Mouse (Mus musculus): ENCODE results near the gene Cd47. TPM values are rescaled to one million over a fixed set of nuclear protein-coding genes. Genes with fewer than 3 reads are reported as not detected.

Cd47 gene
- polyA plus RNA-seq, 1 experiment = 124 TPM

DNA sequence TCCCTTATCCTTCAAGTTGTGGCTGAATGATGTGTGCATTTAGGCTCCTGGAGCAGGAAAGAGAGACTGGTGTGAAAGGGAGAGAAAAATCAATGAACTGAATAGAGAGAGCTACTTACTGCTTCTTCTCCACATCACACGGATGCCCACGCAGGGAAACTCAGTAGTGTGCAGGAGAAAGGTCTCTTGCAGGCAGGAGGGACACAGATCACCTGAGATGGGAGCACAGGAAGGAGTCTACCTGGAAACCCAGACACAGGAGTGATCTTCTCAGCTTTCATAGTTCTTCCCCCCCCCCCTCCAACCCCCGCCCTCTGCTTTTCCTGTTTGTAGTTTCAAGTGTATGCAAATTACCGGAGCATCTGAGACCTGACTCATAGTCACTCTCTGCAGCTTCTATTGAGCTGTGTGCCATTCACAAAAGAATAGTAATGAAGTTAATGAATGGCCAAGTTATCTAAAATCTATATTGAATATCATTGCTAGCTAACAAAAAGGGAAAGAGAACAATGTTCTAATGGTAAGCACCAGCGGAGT lies 158.6 kb downstream of the Cd47 start:
- no peak for TF ChIP-seq POLR2A (IDR thresholded peaks at IDR 0.05; ENCODE audit: low read depth, low read length)
- TF ChIP-seq CTCF (IDR thresholded peaks at IDR 0.05; ENCODE audit: borderline replicate concordance, insufficient read depth, low read length) = no peak
- no peak overlapping the region for H3K4me3 ChIP-seq (ENCODE audit: insufficient read depth, low read length)
- no peak overlapping the region for H3K27ac ChIP-seq (ENCODE audit: insufficient read depth, low read length)
- H3K4me1 ChIP-seq (ENCODE audit: control insufficient read depth, insufficient read depth, low read length) = no peaks in the 10 kb centered on the region; the same call in 1 of the 2 replicates

DNA sequence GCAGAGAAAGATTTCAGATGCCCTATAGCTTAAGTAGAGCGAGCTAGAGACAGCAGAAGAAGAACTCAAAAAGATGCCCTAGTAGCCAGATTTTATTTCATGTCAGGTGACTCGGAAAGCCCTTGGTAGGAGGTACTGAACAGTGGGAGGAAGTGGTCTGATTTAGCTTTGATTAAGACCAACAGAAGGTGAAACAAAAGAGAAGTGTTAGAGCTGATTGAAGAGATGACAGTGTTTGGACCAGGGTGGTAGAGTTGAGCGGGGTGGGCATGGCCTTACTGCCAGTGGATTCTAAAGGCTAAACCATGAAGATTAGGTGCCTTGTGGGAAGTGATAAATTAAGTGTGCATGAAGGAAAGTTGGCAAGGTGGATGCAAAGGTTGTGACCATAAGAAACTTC lies 162.0 kb downstream of the Cd47 start:
- H3K4me1 ChIP-seq (ENCODE audit: control insufficient read depth, insufficient read depth, low read length) = no peaks in the 10 kb centered on the region; the same call in 1 of the 2 replicates
- H3K27ac ChIP-seq (ENCODE audit: insufficient read depth, low read length) = no peak overlapping the region
- H3K4me3 ChIP-seq (ENCODE audit: insufficient read depth, low read length) = no peak overlapping the region
- TF ChIP-seq CTCF (IDR thresholded peaks at IDR 0.05; ENCODE audit: borderline replicate concordance, insufficient read depth, low read length) (no peak), POLR2A (IDR thresholded peaks at IDR 0.05; ENCODE audit: low read depth, low read length) (no peak)

DNA sequence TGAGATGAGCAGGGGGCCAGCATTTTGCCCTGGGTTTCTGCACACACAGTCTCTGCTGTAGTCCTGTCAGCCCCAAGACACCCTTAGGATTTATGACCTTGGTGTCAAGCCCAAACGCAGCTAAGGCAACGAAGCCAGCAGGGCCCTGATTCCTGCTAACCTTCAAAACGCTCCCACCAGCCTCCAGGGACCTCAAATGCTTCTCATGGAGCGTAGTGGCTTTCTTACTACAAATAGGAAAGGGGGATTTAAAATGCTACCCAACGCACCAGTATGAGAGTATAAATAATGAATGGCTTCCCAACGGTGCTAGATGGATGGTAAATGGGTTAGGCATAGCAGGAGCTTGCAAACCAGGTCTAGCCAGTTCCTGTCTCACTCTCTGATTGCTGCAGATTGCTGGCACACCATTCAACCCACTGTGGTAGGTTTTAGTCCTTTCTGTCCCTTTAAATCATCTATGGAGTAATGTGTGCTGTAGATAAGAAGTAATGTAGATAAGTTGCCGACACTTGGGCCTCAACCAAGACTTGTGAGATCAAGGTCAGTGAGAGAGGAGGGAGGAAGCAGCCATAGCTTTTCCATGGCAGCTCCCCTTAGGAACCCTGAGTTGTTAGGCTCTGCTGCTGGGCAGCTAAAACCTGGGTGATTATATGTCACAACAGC lies 164.1 kb downstream of the Cd47 start:
- no peak overlapping the region for H3K4me3 ChIP-seq (ENCODE audit: insufficient read depth, low read length)
- no peak overlapping the region for H3K27ac ChIP-seq (ENCODE audit: insufficient read depth, low read length)
- H3K4me1 ChIP-seq (ENCODE audit: control insufficient read depth, insufficient read depth, low read length) = peaks cover 3% of the 10 kb centered on the region
- no peak for TF ChIP-seq POLR2A (IDR thresholded peaks at IDR 0.05; ENCODE audit: low read depth, low read length)
- TF ChIP-seq CTCF (IDR thresholded peaks at IDR 0.05; ENCODE audit: borderline replicate concordance, insufficient read depth, low read length) = no peak

Other genes starting within 250 kb of the Cd47 start
- 19.4 and 22.5 TPM in 2 replicates for gene Ift57, start 101.3 kb upstream of the Cd47 start, polyA plus RNA-seq (2011; ENCODE audit: insufficient read length, low read depth, missing spikeins)